Mouse (Mus musculus): ENCODE results near the gene Exosc6. TPM values are rescaled to one million over a fixed set of nuclear protein-coding genes. Genes with fewer than 3 reads are reported as not detected.
"Not testable (repeated sequence)": the region's sequence is repeated elsewhere in the genome, so short reads cannot be mapped to it uniquely, and the experiment has no call there.

The Exosc6 gene
- polyA plus RNA-seq, 1 experiment from 2014 or later: 3.5 TPM

GRCm38 (mm10) chr8:111061688-111062071 is 5.5 kb downstream of the Exosc6 start:
- no peaks in the 10 kb centered on the region for H3K9me3 ChIP-seq (replicated peaks)
- no peak overlapping the region for H3K27ac ChIP-seq (replicated peaks)
- WGBS (ENCODE audit: insufficient replicate concordance): 1% methylated on average over 14 of the region's 14 CpGs
- peak overlapping the region; percentile 79 for H3K4me2 ChIP-seq
- ATAC-seq (ENCODE audit: insufficient read depth): no peak
- H3K4me1 ChIP-seq (replicated peaks): peaks cover 55% of the 10 kb centered on the region
- H3K36me3 ChIP-seq (replicated peaks): peaks cover 11% of the 10 kb centered on the region
- peaks cover 6% of the 10 kb centered on the region; the same call in 1 of the 2 replicates for H3K27me3 ChIP-seq
- H3K9ac ChIP-seq: peak overlapping the region; percentile 58
- H3K4me3 ChIP-seq (replicated peaks): peak overlapping the region; percentile 64

GRCm38 (mm10) chr8:111062072-111062757 is 6.1 kb downstream of the Exosc6 start:
- Histone ChIP-seq H3K36me3 (replicated peaks) (peaks cover 8% of the 10 kb centered on the region), H3K27ac (replicated peaks) (no peak overlapping the region), H3K9ac (peak overlapping the region; percentile 58), H3K27me3 (peaks cover 9% of the 10 kb centered on the region), H3K4me2 (peak overlapping the region; percentile 79), H3K4me3 (replicated peaks) (peak overlapping the region; percentile 64), H3K9me3 (replicated peaks) (no peaks in the 10 kb centered on the region), H3K4me1 (replicated peaks) (peaks cover 50% of the 10 kb centered on the region)
- under 1% methylated on average over 27 of the region's 27 CpGs for WGBS (ENCODE audit: insufficient replicate concordance)
- peak; percentile 82 for ATAC-seq (ENCODE audit: insufficient read depth)

GRCm38 (mm10) chr8:111062893-111063292 is 6.8 kb downstream of the Exosc6 start:
- Histone ChIP-seq H3K4me3 (replicated peaks) (peak overlapping the region; percentile 64; the same call in 1 of the 2 replicates), H3K27ac (replicated peaks) (no peak overlapping the region)
- 49% methylated on average over 2 of the region's 2 CpGs for WGBS (ENCODE audit: insufficient replicate concordance)

GRCm38 (mm10) chr8:111066308-111066707 is 10.2 kb downstream of the Exosc6 start:
- H3K27ac ChIP-seq (replicated peaks): no peak overlapping the region
- WGBS (ENCODE audit: insufficient replicate concordance): 44% methylated on average over 4 of the region's 4 CpGs
- H3K27me3 ChIP-seq: peaks cover 13% of the 10 kb centered on the region
- no peak overlapping the region for H3K9ac ChIP-seq
- H3K4me1 ChIP-seq (replicated peaks): peaks cover 13% of the 10 kb centered on the region
- no peak overlapping the region for H3K4me3 ChIP-seq (replicated peaks)
- no peaks in the 10 kb centered on the region for H3K9me3 ChIP-seq (replicated peaks)
- no peak for ATAC-seq (ENCODE audit: insufficient read depth)
- H3K36me3 ChIP-seq (replicated peaks): no peaks in the 10 kb centered on the region
- no peak overlapping the region for H3K4me2 ChIP-seq

More at GRCm38 (mm10) chr8:111062893-111063292, 6.8 kb downstream of the Exosc6 start:
- no peak overlapping the region for H3K9ac ChIP-seq
- H3K9me3 ChIP-seq (replicated peaks): no peaks in the 10 kb centered on the region
- H3K4me1 ChIP-seq (replicated peaks): peaks cover 43% of the 10 kb centered on the region
- no peak for ATAC-seq (ENCODE audit: insufficient read depth)
- peak overlapping the region; percentile 79 for H3K4me2 ChIP-seq
- H3K27me3 ChIP-seq: peaks cover 12% of the 10 kb centered on the region
- H3K36me3 ChIP-seq (replicated peaks): peaks cover 4% of the 10 kb centered on the region; the same call in 1 of the 2 replicates

- WGBS (ENCODE audit: insufficient replicate concordance): 32% methylated on average over 10 of the region's 10 CpGs
- no peak for ATAC-seq (ENCODE audit: insufficient read depth)
Observed at GRCm38 (mm10) chr8:111067439-111067838, 11.3 kb downstream of the Exosc6 start.

GRCm38 (mm10) chr8:111068660-111069059 is 12.5 kb downstream of the Exosc6 start:
- not testable (repeated sequence) for H3K27ac ChIP-seq (replicated peaks); H3K4me2 ChIP-seq; H3K9me3 ChIP-seq (replicated peaks); ATAC-seq (ENCODE audit: insufficient read depth); H3K9ac ChIP-seq; H3K36me3 ChIP-seq (replicated peaks); H3K4me1 ChIP-seq (replicated peaks); H3K4me3 ChIP-seq (replicated peaks)
- WGBS (ENCODE audit: insufficient replicate concordance): 56% methylated on average over 9 of the region's 9 CpGs
- peaks cover 15% of the 10 kb centered on the region for H3K27me3 ChIP-seq

More at GRCm38 (mm10) chr8:111067439-111067838, 11.3 kb downstream of the Exosc6 start:
- Histone ChIP-seq H3K4me3 (replicated peaks) (no peak overlapping the region), H3K27ac (replicated peaks) (no peak overlapping the region), H3K9ac (no peak overlapping the region), H3K4me2 (no peak overlapping the region), H3K36me3 (replicated peaks) (no peaks in the 10 kb centered on the region), H3K27me3 (peaks cover 15% of the 10 kb centered on the region), H3K9me3 (replicated peaks) (no peaks in the 10 kb centered on the region), H3K4me1 (replicated peaks) (peaks cover 3% of the 10 kb centered on the region; the same call in 1 of the 2 replicates)

- no peaks in the 10 kb centered on the region for H3K36me3 ChIP-seq (replicated peaks)
Observed at GRCm38 (mm10) chr8:111075926-111076325, 19.8 kb downstream of the Exosc6 start.

GRCm38 (mm10) chr8:111079461-111079860 is 23.3 kb downstream of the Exosc6 start:
- Histone ChIP-seq H3K36me3 (replicated peaks) (no peaks in the 10 kb centered on the region), H3K4me2 (no peak overlapping the region), H3K4me1 (replicated peaks) (no peaks in the 10 kb centered on the region), H3K27ac (replicated peaks) (no peak overlapping the region), H3K9ac (no peak overlapping the region), H3K27me3 (peaks cover 7% of the 10 kb centered on the region; the same call in 1 of the 2 replicates), H3K9me3 (replicated peaks) (no peaks in the 10 kb centered on the region), H3K4me3 (replicated peaks) (no peak overlapping the region)
- 51% methylated on average over 5 of the region's 5 CpGs for WGBS (ENCODE audit: insufficient replicate concordance)
- no peak for ATAC-seq (ENCODE audit: insufficient read depth)

More at GRCm38 (mm10) chr8:111075926-111076325, 19.8 kb downstream of the Exosc6 start:
- peaks cover 10% of the 10 kb centered on the region for H3K27me3 ChIP-seq
- H3K9me3 ChIP-seq (replicated peaks): no peaks in the 10 kb centered on the region
- H3K4me1 ChIP-seq (replicated peaks): no peaks in the 10 kb centered on the region
- WGBS (ENCODE audit: insufficient replicate concordance): 69% methylated on average over 3 of the region's 3 CpGs
- no peak overlapping the region for H3K9ac ChIP-seq
- ATAC-seq (ENCODE audit: insufficient read depth): no peak
- no peak overlapping the region for H3K4me2 ChIP-seq
- H3K27ac ChIP-seq (replicated peaks): no peak overlapping the region
- no peak overlapping the region for H3K4me3 ChIP-seq (replicated peaks)

GRCm38 (mm10) chr8:111079861-111080271 is 23.7 kb downstream of the Exosc6 start:
- 41% methylated on average over 6 of the region's 6 CpGs for whole genome bisulfite sequencing (ENCODE audit: insufficient replicate concordance)
- Histone ChIP-seq H3K27me3 (peaks cover 7% of the 10 kb centered on the region; the same call in 1 of the 2 replicates), H3K4me3 (replicated peaks) (no peak overlapping the region), H3K4me2 (no peak overlapping the region), H3K9ac (no peak overlapping the region), H3K4me1 (replicated peaks) (no peaks in the 10 kb centered on the region), H3K36me3 (replicated peaks) (no peaks in the 10 kb centered on the region), H3K27ac (replicated peaks) (no peak overlapping the region), H3K9me3 (replicated peaks) (no peaks in the 10 kb centered on the region)
- no peak for ATAC-seq (ENCODE audit: insufficient read depth)

GRCm38 (mm10) chr8:111081580-111082258 is 25.6 kb downstream of the Exosc6 start:
- H3K9me3 ChIP-seq (replicated peaks): no peaks in the 10 kb centered on the region
- no peak for ATAC-seq (ENCODE audit: insufficient read depth)
- 66% methylated on average over 12 of the region's 12 CpGs for WGBS (ENCODE audit: insufficient replicate concordance)

GRCm38 (mm10) chr8:111083936-111084335 is 27.8 kb downstream of the Exosc6 start:
- H3K27me3 ChIP-seq; H3K27ac ChIP-seq (replicated peaks); H3K9me3 ChIP-seq (replicated peaks); H3K4me3 ChIP-seq (replicated peaks); H3K36me3 ChIP-seq (replicated peaks); H3K4me2 ChIP-seq; H3K9ac ChIP-seq; H3K4me1 ChIP-seq (replicated peaks); ATAC-seq (ENCODE audit: insufficient read depth): not testable (repeated sequence)
- WGBS (ENCODE audit: insufficient replicate concordance): 71% methylated on average over 5 of the region's 5 CpGs

More at GRCm38 (mm10) chr8:111081580-111082258, 25.6 kb downstream of the Exosc6 start:
- peaks cover 7% of the 10 kb centered on the region; the same call in 1 of the 2 replicates for H3K27me3 ChIP-seq
- no peak overlapping the region for H3K4me2 ChIP-seq
- H3K9ac ChIP-seq: no peak overlapping the region
- H3K4me3 ChIP-seq (replicated peaks): no peak overlapping the region
- H3K27ac ChIP-seq (replicated peaks): no peak overlapping the region
- H3K36me3 ChIP-seq (replicated peaks): no peaks in the 10 kb centered on the region
- no peaks in the 10 kb centered on the region for H3K4me1 ChIP-seq (replicated peaks)

Measured in liver, embryonic 15.5 days (tissue).